Mouse (Mus musculus): ENCODE results near the gene Magi1. TPM values are rescaled to one million over a fixed set of nuclear protein-coding genes. Genes with fewer than 3 reads are reported as not detected.

Gene Magi1
- total and polyA plus RNA-seq, 3 experiments, result 4.1 to 16.5 (median 14.0) TPM

DNA sequence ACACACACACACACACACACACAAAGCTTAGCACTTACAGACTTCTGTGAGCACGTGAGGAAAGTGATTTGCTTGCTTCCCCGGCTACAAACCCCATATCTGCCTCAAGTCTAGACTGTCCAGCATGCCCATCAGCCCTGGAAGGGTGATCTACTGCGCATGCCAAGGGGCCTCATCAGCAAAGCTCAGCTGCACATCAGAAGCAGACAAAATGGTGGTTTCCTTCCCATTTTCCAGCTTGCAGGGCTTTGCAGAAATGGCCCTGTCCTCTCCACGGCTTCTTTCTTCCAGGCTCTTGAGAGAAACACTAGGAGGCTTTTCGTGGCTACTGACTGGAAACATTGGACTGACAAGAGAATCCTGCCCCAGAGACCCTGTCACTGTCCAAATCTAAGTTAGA is 149.6 kb downstream of the Magi1 start:
- peaks cover 4% of the 10 kb centered on the region; the same call in 1 of the 2 replicates for H3K79me2 ChIP-seq (replicated peaks; ENCODE audit: control insufficient read depth, insufficient read depth, low read length)
- no peak overlapping the region for H3K4me3 ChIP-seq
- no peak for DNase-seq
- no peak overlapping the region for H3K9ac ChIP-seq (ENCODE audit: low read depth, low read length)
- no peak for TF ChIP-seq CTCF (IDR thresholded peaks at IDR 0.05)
- no peaks in the 10 kb centered on the region for H3K36me3 ChIP-seq (ENCODE audit: control insufficient read depth, insufficient read depth, low read length)
- intact Hi-C loops (cut with DNase I), result no loop called here
- WGBS, result 84% methylated on average over 5 of the region's 5 CpGs
- no peak overlapping the region for H3K27ac ChIP-seq
- peaks cover 2% of the 10 kb centered on the region for H3K4me1 ChIP-seq (ENCODE audit: control insufficient read depth, insufficient read depth, low read length)
- H3K27me3 ChIP-seq (ENCODE audit: control insufficient read depth, insufficient read depth, low read length), result no peaks in the 10 kb centered on the region

DNA sequence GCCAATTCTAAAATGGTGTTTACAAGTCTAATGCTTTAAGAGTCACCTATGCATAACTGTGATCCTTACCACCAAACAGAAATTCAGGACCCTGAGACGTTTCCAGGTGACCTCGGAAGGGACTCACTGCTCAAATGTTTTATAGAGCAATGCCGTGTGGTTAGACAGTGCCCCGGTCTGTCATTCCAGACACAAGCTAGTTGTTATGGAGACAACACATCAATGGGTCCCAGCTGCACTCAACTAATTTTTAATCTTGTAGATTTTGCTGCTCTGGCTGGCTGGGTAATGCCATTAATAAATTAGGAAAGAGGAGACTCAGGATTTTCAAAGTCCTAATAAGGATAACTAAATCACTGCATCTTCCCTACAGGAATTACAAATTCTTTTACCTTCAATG is 151.7 kb downstream of the Magi1 start:
- TF ChIP-seq EP300 (IDR thresholded peaks at IDR 0.05; ENCODE audit: insufficient read depth, low read depth, low read length) (no peak), POLR2A (IDR thresholded peaks at IDR 0.05; ENCODE audit: insufficient read depth, low read depth, low read length) (no peak), CTCF (IDR thresholded peaks at IDR 0.05) (no peak)
- Histone ChIP-seq H3K27me3 (ENCODE audit: control insufficient read depth, insufficient read depth, low read length) (no peaks in the 10 kb centered on the region), H3K36me3 (ENCODE audit: control insufficient read depth, insufficient read depth, low read length) (peaks cover 3% of the 10 kb centered on the region; the same call in 1 of the 2 replicates), H3K27ac (no peak overlapping the region), H3K79me2 (replicated peaks; ENCODE audit: control insufficient read depth, insufficient read depth, low read length) (peaks cover 2% of the 10 kb centered on the region; the same call in 1 of the 2 replicates), H3K9ac (ENCODE audit: low read depth, low read length) (no peak overlapping the region), H3K4me1 (ENCODE audit: control insufficient read depth, insufficient read depth, low read length) (peaks cover 6% of the 10 kb centered on the region; the same call in 1 of the 2 replicates), H3K4me3 (no peak overlapping the region)
- WGBS, result 76% methylated on average over 4 of the region's 4 CpGs
- intact Hi-C loops (cut with DNase I), result no loop called here
- DNase-seq, result no peak

DNA sequence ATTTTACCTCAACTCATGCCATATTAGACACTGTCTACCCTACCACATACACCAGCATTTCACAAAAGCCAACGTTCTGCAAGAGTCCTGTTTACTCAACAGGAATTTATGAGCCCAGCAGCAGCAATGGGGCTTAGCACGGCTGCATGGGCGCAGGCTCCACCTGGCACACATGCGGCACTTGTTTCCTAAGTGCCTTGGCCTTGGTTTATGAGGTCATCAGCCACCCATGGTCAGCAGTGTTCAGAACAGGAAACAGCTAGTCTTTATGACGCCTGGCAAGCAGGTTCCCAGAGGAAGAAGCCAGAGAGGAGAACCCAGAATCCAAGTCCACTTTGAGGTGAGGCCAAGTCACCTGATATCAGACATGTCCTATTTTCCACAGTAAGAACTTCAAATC is 153.3 kb downstream of the Magi1 start:
- H3K27ac ChIP-seq, result no peak overlapping the region
- H3K27me3 ChIP-seq (ENCODE audit: control insufficient read depth, insufficient read depth, low read length), result no peaks in the 10 kb centered on the region
- WGBS, result 52% methylated on average over 5 of the region's 5 CpGs
- TF ChIP-seq EP300 (IDR thresholded peaks at IDR 0.05; ENCODE audit: insufficient read depth, low read depth, low read length) (no peak), POLR2A (IDR thresholded peaks at IDR 0.05; ENCODE audit: insufficient read depth, low read depth, low read length) (no peak), CTCF (IDR thresholded peaks at IDR 0.05) (no peak)
- H3K36me3 ChIP-seq (ENCODE audit: control insufficient read depth, insufficient read depth, low read length), result peaks cover 8% of the 10 kb centered on the region
- H3K79me2 ChIP-seq (replicated peaks; ENCODE audit: control insufficient read depth, insufficient read depth, low read length), result peaks cover 2% of the 10 kb centered on the region; the same call in 1 of the 2 replicates
- intact Hi-C loops (cut with DNase I), result no loop called here
- no peak for DNase-seq
- no peak overlapping the region for H3K4me3 ChIP-seq
- peaks cover 8% of the 10 kb centered on the region for H3K4me1 ChIP-seq (ENCODE audit: control insufficient read depth, insufficient read depth, low read length)
- no peak overlapping the region for H3K9ac ChIP-seq (ENCODE audit: low read depth, low read length)

DNA sequence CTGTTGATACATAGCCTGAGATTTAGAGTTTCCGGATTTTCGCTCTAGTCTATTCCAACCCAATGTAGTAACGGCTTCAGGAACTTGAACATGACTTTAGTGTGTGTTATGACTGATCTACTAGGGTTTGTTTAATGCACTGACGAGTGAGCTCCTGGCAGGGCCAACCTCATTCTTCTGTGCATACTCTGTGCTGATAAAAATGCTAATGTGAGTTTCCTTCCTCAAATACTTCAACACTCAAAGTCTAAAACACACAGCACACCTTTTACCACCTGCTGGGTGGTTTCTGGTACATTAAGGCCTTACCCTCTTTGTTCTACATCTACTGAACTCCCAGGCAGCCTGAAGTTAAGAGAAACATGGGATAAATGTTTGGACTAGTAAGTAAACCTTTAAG is 157.0 kb downstream of the Magi1 start:
- no peak overlapping the region for H3K4me3 ChIP-seq
- peaks cover 10% of the 10 kb centered on the region for H3K36me3 ChIP-seq (ENCODE audit: control insufficient read depth, insufficient read depth, low read length)
- DNase-seq, result no peak
- H3K9ac ChIP-seq (ENCODE audit: low read depth, low read length), result no peak overlapping the region
- intact Hi-C loops (cut with DNase I), result no loop called here
- H3K27me3 ChIP-seq (ENCODE audit: control insufficient read depth, insufficient read depth, low read length), result no peaks in the 10 kb centered on the region
- H3K4me1 ChIP-seq (ENCODE audit: control insufficient read depth, insufficient read depth, low read length), result peaks cover 11% of the 10 kb centered on the region
- no peak for TF ChIP-seq EP300 (IDR thresholded peaks at IDR 0.05; ENCODE audit: insufficient read depth, low read depth, low read length)
- no peak for TF ChIP-seq CTCF (IDR thresholded peaks at IDR 0.05)
- no peak for TF ChIP-seq POLR2A (IDR thresholded peaks at IDR 0.05; ENCODE audit: insufficient read depth, low read depth, low read length)
- no peak overlapping the region for H3K27ac ChIP-seq
- WGBS, result 62% methylated on average over 4 of the region's 4 CpGs
- no peaks in the 10 kb centered on the region for H3K79me2 ChIP-seq (replicated peaks; ENCODE audit: control insufficient read depth, insufficient read depth, low read length)

DNA sequence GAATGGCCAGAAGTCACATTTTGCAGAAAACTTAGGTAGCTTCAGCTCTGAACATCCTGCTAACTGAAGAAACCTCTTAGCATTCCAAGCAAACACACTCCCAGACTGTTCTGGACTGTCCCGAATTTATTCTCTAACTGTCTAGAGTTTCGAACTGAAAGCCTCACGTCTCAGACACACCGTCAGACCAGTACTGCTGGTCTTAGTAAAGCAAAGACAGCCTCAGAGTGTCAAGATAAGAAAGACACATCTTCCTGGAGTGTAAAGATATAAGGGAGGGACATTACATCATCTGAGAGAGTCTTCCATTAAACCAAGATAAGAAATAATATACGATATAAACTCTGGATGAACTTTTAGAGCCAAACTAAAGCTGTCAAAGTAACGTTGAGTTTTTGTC is 158.6 kb downstream of the Magi1 start:
- WGBS, result 55% methylated on average over 6 of the region's 6 CpGs
- DNase-seq, result no peak
- no peak overlapping the region for H3K27ac ChIP-seq
- no peaks in the 10 kb centered on the region for H3K27me3 ChIP-seq (ENCODE audit: control insufficient read depth, insufficient read depth, low read length)
- H3K36me3 ChIP-seq (ENCODE audit: control insufficient read depth, insufficient read depth, low read length), result peaks cover 12% of the 10 kb centered on the region
- intact Hi-C loops (cut with DNase I), result no loop called here
- H3K4me3 ChIP-seq, result no peak overlapping the region
- H3K4me1 ChIP-seq (ENCODE audit: control insufficient read depth, insufficient read depth, low read length), result peaks cover 11% of the 10 kb centered on the region
- 0 out of 2 replicates have a peak, but pooled peaks cover 1% of the 10 kb centered on the region for H3K79me2 ChIP-seq (replicated peaks; ENCODE audit: control insufficient read depth, insufficient read depth, low read length)
- TF ChIP-seq EP300 (IDR thresholded peaks at IDR 0.05; ENCODE audit: insufficient read depth, low read depth, low read length) (no peak), CTCF (IDR thresholded peaks at IDR 0.05) (no peak), POLR2A (IDR thresholded peaks at IDR 0.05; ENCODE audit: insufficient read depth, low read depth, low read length) (no peak)
- no peak overlapping the region for H3K9ac ChIP-seq (ENCODE audit: low read depth, low read length)

DNA sequence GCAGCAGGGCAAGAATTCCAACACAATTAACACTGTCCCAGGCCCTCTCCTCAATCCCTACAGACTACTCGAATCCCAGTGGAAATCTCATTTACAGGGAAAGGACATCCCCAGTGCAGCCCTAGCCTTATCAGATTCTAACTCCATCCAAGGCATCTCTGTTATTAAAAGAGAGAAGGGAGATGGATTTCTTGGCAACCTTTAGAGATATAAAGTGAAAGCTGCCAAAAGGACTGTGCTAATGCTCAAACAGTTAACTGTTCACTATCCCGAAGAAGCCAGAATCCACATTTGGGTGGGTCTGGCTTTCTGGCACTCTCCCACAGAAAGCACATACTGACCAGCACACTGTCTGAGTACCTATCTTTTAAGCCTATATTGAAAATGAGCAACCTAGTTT is 159.4 kb downstream of the Magi1 start:
- H3K27ac ChIP-seq, result no peak overlapping the region
- no peak overlapping the region for H3K4me3 ChIP-seq
- DNase-seq, result no peak
- intact Hi-C loops (cut with DNase I), result loop anchor here (5.0 kb wide), 1 partner anchor 42 kb away; no protein-coding TSS in a partner anchor
- peaks cover 11% of the 10 kb centered on the region for H3K4me1 ChIP-seq (ENCODE audit: control insufficient read depth, insufficient read depth, low read length)
- TF ChIP-seq CTCF (IDR thresholded peaks at IDR 0.05) (no peak), EP300 (IDR thresholded peaks at IDR 0.05; ENCODE audit: insufficient read depth, low read depth, low read length) (no peak), POLR2A (IDR thresholded peaks at IDR 0.05; ENCODE audit: insufficient read depth, low read depth, low read length) (no peak)
- no peak overlapping the region for H3K9ac ChIP-seq (ENCODE audit: low read depth, low read length)
- H3K36me3 ChIP-seq (ENCODE audit: control insufficient read depth, insufficient read depth, low read length), result peaks cover 12% of the 10 kb centered on the region
- no peaks in the 10 kb centered on the region for H3K27me3 ChIP-seq (ENCODE audit: control insufficient read depth, insufficient read depth, low read length)
- H3K79me2 ChIP-seq (replicated peaks; ENCODE audit: control insufficient read depth, insufficient read depth, low read length), result 0 out of 2 replicates have a peak, but pooled peaks cover 1% of the 10 kb centered on the region
- 17% methylated on average over 2 of the region's 2 CpGs for WGBS
